Mouse (Mus musculus) embryonic fibroblast, embryonic 13.5 days (primary cell): Measurements from ENCODE around the gene Epb41l2. TPM values are rescaled to one million over a fixed set of nuclear protein-coding genes. Genes with fewer than 3 reads are reported as not detected.

Source experiments
- H3K27ac ChIP-seq: 2 replicates; pipeline ENCODE4 v1.5.1; 2012; ENCODE audit warnings: low read length, control low read depth, inconsistent platforms; ENCODE audit not compliant: insufficient read depth
- H3K4me1 ChIP-seq: 2 replicates; pipeline ENCODE4 v1.6.1; 2011; ENCODE audit warnings: low read length; ENCODE audit not compliant: control insufficient read depth, insufficient read depth
- H3K4me3 ChIP-seq: 2 replicates; pipeline ENCODE4 v1.5.1; 2011; ENCODE audit warnings: mild to moderate bottlenecking, control low read depth, low read length; ENCODE audit not compliant: insufficient read depth
- CTCF ChIP-seq: IDR thresholded peaks from 2 replicates; pipeline ENCODE4 v1.5.1; 2011; ENCODE audit warnings: mild to moderate bottlenecking, control low read depth, low read length, moderate library complexity, borderline replicate concordance; ENCODE audit not compliant: insufficient read depth
- POLR2A ChIP-seq: IDR thresholded peaks from 2 replicates; pipeline ENCODE4 v1.6.1; 2011; ENCODE audit warnings: low read depth, mild to moderate bottlenecking, control low read depth, low read length, moderate library complexity
- polyA plus RNA-seq: library from polyadenylated mRNA; stranded (reverse); fragments of >200 nt; gene quantifications from 2 replicates; pipeline ENCODE4 v1.2.4, GENCODE M21; 2011; ENCODE audit warnings: low read depth; ENCODE audit not compliant: missing spikeins, insufficient read length

Gene Epb41l2
- polyA plus RNA-seq, 1 experiment: 134 TPM

GRCm38 (mm10) chr10:25404702-25405098 lies 45.1 kb downstream of the Epb41l2 start:
- H3K4me1 ChIP-seq: peaks cover 9% of the 10 kb centered on the region
- no peak overlapping the region for H3K27ac ChIP-seq
- H3K4me3 ChIP-seq: no peak overlapping the region
- TF ChIP-seq CTCF: no peak
- TF ChIP-seq POLR2A: no peak

DNA sequence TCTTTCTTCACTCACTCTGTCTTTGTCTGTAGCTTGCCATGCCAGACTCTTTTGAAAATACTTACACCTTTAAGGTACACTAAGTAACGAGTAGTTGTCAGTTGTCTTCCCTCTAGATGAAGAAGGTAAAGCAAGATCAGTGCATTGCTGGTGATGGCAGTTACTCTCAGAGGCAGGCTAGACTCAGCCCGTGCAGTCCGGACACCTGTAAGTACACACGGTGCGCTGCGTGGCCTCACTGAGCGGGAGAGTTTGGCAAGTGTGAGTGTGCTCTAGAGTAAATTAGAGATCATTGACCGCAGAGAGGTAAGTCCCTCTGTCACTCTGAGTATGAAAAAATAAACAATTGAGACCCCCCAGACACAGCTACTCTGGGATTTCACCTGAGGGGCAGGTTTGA lies 46.0 kb downstream of the Epb41l2 start:
- no peak overlapping the region for H3K4me3 ChIP-seq
- H3K4me1 ChIP-seq: peaks cover 3% of the 10 kb centered on the region
- TF ChIP-seq CTCF: no peak
- TF ChIP-seq POLR2A: no peak
- no peak overlapping the region for H3K27ac ChIP-seq

DNA sequence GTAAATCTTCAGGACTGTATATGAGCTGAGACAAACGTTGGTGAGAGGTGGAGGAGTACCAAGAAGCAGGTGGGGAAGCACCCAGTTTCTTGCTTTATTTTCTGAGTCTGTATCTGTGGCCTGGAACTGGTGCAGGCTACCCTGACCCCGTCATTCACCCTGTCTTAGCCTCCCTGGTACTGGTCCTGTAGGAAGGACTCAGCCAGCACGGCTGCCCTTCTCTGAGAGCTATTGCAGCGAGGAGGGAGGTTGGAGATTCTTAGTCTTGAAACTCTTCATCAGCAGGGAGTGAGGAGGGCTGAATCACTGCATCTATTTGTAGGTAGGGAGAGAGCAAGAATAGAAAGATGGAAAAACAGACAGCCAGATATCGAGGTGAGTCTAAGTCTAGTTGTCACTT lies 47.1 kb downstream of the Epb41l2 start:
- Histone ChIP-seq H3K4me1 (peaks cover 2% of the 10 kb centered on the region), H3K27ac (no peak overlapping the region), H3K4me3 (no peak overlapping the region)
- no peak for TF ChIP-seq POLR2A
- TF ChIP-seq CTCF: no peak

- H3K27ac ChIP-seq: no peak overlapping the region
- no peak overlapping the region for H3K4me3 ChIP-seq
- peaks cover 2% of the 10 kb centered on the region for H3K4me1 ChIP-seq
- no peak for TF ChIP-seq CTCF
- TF ChIP-seq POLR2A: no peak
Measured at GRCm38 (mm10) chr10:25408136-25408650, 48.6 kb downstream of the Epb41l2 start.

DNA sequence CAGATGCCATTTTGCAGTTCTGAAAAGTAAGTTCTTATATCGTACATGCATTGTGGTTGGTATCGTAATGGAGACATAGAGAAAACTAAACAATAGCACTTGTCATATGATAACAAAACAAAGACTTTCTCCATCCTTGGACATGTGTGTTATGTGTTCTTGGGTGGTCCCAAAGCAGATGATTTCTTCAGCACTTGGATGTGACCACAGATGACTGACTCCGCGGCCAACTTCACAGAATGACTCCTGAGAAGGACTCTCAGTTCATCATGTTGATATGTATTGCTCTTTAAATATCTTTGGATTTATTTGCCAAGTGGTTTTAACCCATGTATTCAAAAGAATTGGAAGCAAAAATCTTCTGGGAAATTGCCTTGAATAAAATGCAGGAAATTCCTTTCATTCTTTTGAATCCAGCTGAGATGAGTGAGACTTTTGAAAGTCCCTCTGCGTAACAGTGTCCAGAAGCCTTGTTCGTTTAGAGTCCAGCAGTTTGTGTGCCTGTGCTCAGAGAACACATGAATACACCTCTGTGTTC lies 52.3 kb downstream of the Epb41l2 start:
- H3K4me3 ChIP-seq: no peak overlapping the region
- H3K4me1 ChIP-seq: peaks cover 2% of the 10 kb centered on the region
- TF ChIP-seq POLR2A: no peak
- no peak for TF ChIP-seq CTCF
- peak overlapping the region; percentile 79 for H3K27ac ChIP-seq

GRCm38 (mm10) chr10:25415188-25415717 lies 55.7 kb downstream of the Epb41l2 start:
- Histone ChIP-seq H3K4me3 (no peak overlapping the region), H3K27ac (no peak overlapping the region), H3K4me1 (peaks cover 2% of the 10 kb centered on the region; the same call in 1 of the 2 replicates)
- 0 out of 2 replicates have a peak, but pooled peaks have one; percentile 20 for TF ChIP-seq CTCF
- TF ChIP-seq POLR2A: no peak

GRCm38 (mm10) chr10:25416696-25417095 lies 57.1 kb downstream of the Epb41l2 start:
- H3K4me3 ChIP-seq: no peak overlapping the region
- TF ChIP-seq CTCF (no peak), POLR2A (no peak)
- no peaks in the 10 kb centered on the region; the same call in 1 of the 2 replicates for H3K4me1 ChIP-seq
- H3K27ac ChIP-seq: no peak overlapping the region

DNA sequence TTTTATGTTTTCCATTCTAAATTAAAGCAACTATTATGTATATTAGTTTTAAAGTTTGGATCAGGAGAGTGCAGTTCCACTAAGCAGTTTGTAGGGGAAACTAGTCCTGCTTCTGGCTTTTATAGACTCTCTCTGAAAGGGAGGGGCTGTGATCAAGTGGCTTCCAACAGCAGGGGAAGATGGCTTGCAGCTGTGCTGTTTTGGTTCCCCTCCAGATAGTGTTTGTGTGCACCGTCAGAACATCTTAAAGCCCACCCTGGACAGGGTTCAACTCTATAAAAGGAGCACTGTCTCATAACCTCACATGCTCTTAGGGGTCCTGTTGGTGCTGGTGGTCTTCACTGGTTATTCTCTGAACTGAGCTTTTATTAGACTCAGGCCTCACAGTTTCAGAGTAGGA lies 66.5 kb downstream of the Epb41l2 start:
- Histone ChIP-seq H3K27ac (no peak overlapping the region), H3K4me1 (peaks cover 11% of the 10 kb centered on the region; the same call in 1 of the 2 replicates), H3K4me3 (no peak overlapping the region)
- TF ChIP-seq POLR2A (no peak), CTCF (no peak)

DNA sequence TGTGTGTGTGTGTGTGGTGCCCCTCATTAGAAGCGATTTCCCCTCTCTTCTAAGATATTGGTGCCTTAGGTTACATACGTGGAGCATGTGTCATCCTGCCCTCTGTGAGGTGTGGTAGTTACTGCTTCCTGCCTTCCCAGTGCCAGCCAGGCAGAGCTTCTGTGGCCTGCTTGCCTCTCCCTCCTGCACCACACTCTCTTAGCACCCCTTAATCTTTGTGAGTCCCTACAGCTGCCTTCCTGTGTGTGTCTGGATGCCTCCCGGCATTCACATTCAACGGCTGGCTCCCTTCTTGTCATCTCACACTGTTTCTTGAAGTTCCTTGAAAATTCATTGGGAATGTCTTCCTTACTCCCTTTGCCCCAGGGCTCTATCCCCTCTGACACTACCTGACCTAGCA lies 67.2 kb downstream of the Epb41l2 start:
- no peak overlapping the region for H3K4me3 ChIP-seq
- peaks cover 13% of the 10 kb centered on the region for H3K4me1 ChIP-seq
- no peak for TF ChIP-seq POLR2A
- no peak for TF ChIP-seq CTCF
- no peak overlapping the region for H3K27ac ChIP-seq

GRCm38 (mm10) chr10:25427523-25427922 lies 67.9 kb downstream of the Epb41l2 start:
- no peak overlapping the region for H3K4me3 ChIP-seq
- TF ChIP-seq POLR2A: no peak
- no peak for TF ChIP-seq CTCF
- H3K27ac ChIP-seq: no peak overlapping the region
- peaks cover 17% of the 10 kb centered on the region for H3K4me1 ChIP-seq
